Mouse (Mus musculus) testis, adult 2 months (tissue): ENCODE results near the gene Brwd1. TPM values are rescaled to one million over a fixed set of nuclear protein-coding genes. Genes with fewer than 3 reads are reported as not detected.

Source experiments
- H3K27ac ChIP-seq: fragments of 200-500 bp; 2 replicates; pipeline ENCODE4 v1.5.1; 2012; ENCODE audit warnings: low read depth, low read length; ENCODE audit not compliant: control insufficient read depth, insufficient read depth
- H3K27me3 ChIP-seq: fragments of 200-500 bp; 2 replicates; pipeline ENCODE4 v1.6.1; 2012; ENCODE audit warnings: mild to moderate bottlenecking, low read length, moderate library complexity; ENCODE audit not compliant: control insufficient read depth, insufficient read depth
- H3K36me3 ChIP-seq: fragments of 200-500 bp; 2 replicates; pipeline ENCODE4 v1.6.1; 2012; ENCODE audit warnings: mild to moderate bottlenecking, low read length; ENCODE audit not compliant: control insufficient read depth, insufficient read depth
- H3K4me1 ChIP-seq: fragments of 200-500 bp; 2 replicates; pipeline ENCODE4 v1.6.1; 2012; ENCODE audit warnings: low read length; ENCODE audit not compliant: control insufficient read depth, insufficient read depth
- H3K4me3 ChIP-seq: fragments of 200-500 bp; 2 replicates; pipeline ENCODE4 v1.5.1; 2012; ENCODE audit warnings: low read depth, mild to moderate bottlenecking, low read length, moderate library complexity, mixed read lengths; ENCODE audit not compliant: control insufficient read depth
- CTCF ChIP-seq: fragments of 200-500 bp; IDR thresholded peaks from 2 replicates; pipeline ENCODE4 v1.5.1; 2012; ENCODE audit warnings: low read depth, mild to moderate bottlenecking, inconsistent platforms, low read length, moderate library complexity; ENCODE audit not compliant: control insufficient read depth, insufficient read depth, insufficient replicate concordance
- POLR2A ChIP-seq: fragments of 200-500 bp; IDR thresholded peaks from 2 replicates; pipeline ENCODE4 v1.6.1; 2012; ENCODE audit warnings: low read depth, mild to moderate bottlenecking, inconsistent platforms, low read length, moderate library complexity; ENCODE audit not compliant: control insufficient read depth
- polyA plus RNA-seq: library from polyadenylated mRNA; depleted of rRNA; stranded (reverse); fragments of >200 nt; gene quantifications from 2 replicates; pipeline ENCODE4 v1.2.3, GENCODE M21; 2012; rRNA removed

Gene Brwd1
- polyA plus RNA-seq, 1 experiment = 25.3 TPM

- H3K27ac ChIP-seq = no peak overlapping the region
- H3K36me3 ChIP-seq = no peaks in the 10 kb centered on the region
Observed at GRCm38 (mm10) chr16:95954341-95954740, 128.0 kb downstream of the Brwd1 start.

GRCm38 (mm10) chr16:95953159-95953650, 129.1 kb downstream of the Brwd1 start:
- Histone ChIP-seq H3K36me3 (no peaks in the 10 kb centered on the region), H3K4me1 (peaks cover 2% of the 10 kb centered on the region; the same call in 1 of the 2 replicates), H3K27me3 (no peaks in the 10 kb centered on the region), H3K4me3 (no peak overlapping the region), H3K27ac (no peak overlapping the region)
- TF ChIP-seq POLR2A = no peak
- no peak for TF ChIP-seq CTCF

More at GRCm38 (mm10) chr16:95954341-95954740, 128.0 kb downstream of the Brwd1 start:
- TF ChIP-seq POLR2A = no peak
- no peak for TF ChIP-seq CTCF
- peaks cover 2% of the 10 kb centered on the region; the same call in 1 of the 2 replicates for H3K4me1 ChIP-seq
- no peaks in the 10 kb centered on the region for H3K27me3 ChIP-seq
- no peak overlapping the region for H3K4me3 ChIP-seq

GRCm38 (mm10) chr16:95951471-95951870, 130.9 kb downstream of the Brwd1 start:
- no peak overlapping the region for H3K27ac ChIP-seq
- H3K4me3 ChIP-seq = no peak overlapping the region
- no peak for TF ChIP-seq CTCF
- TF ChIP-seq POLR2A = no peak
- H3K36me3 ChIP-seq = no peaks in the 10 kb centered on the region
- no peaks in the 10 kb centered on the region for H3K4me1 ChIP-seq
- no peaks in the 10 kb centered on the region for H3K27me3 ChIP-seq

- peaks cover 3% of the 10 kb centered on the region; the same call in 1 of the 2 replicates for H3K4me1 ChIP-seq
- no peaks in the 10 kb centered on the region for H3K36me3 ChIP-seq
- peak; percentile 79; the same call in 1 of the 2 replicates for TF ChIP-seq CTCF
- no peak for TF ChIP-seq POLR2A
- H3K27ac ChIP-seq = no peak overlapping the region
- no peak overlapping the region for H3K4me3 ChIP-seq
- H3K27me3 ChIP-seq = no peaks in the 10 kb centered on the region
Observed at GRCm38 (mm10) chr16:95945389-95946311, 136.7 kb downstream of the Brwd1 start.

- peaks cover 3% of the 10 kb centered on the region; the same call in 1 of the 2 replicates for H3K4me1 ChIP-seq
- H3K27ac ChIP-seq = no peak overlapping the region
- H3K4me3 ChIP-seq = no peak overlapping the region
- TF ChIP-seq CTCF (no peak), POLR2A (no peak)
- no peaks in the 10 kb centered on the region for H3K27me3 ChIP-seq
- no peaks in the 10 kb centered on the region for H3K36me3 ChIP-seq
Observed at GRCm38 (mm10) chr16:95943186-95943585, 139.1 kb downstream of the Brwd1 start.

Other genes starting within 250 kb of the Brwd1 start
- 24.7 and 26.5 TPM in 2 replicates for gene Psmg1, start 91.6 kb downstream of the Brwd1 start, polyA plus RNA-seq
- 16.3 and 17.3 TPM in 2 replicates for gene Hmgn1, start 45.2 kb upstream of the Brwd1 start, polyA plus RNA-seq
- 34.6 and 37.3 TPM in 2 replicates for gene Wrb, start 62.9 kb upstream of the Brwd1 start, polyA plus RNA-seq
- gene Lca5l, start 109.7 kb upstream of the Brwd1 start, polyA plus RNA-seq = 40.3 and 41.7 TPM in 2 replicates
- 1.8 and 3.4 TPM in 2 replicates for gene Sh3bgr, start 117.9 kb upstream of the Brwd1 start, polyA plus RNA-seq
- gene B3galt5, start 153.3 kb upstream of the Brwd1 start, polyA plus RNA-seq = not detected in 2 replicates